Mouse (Mus musculus) stomach, postnatal 0 days (tissue): ENCODE results near the gene Rfc4. TPM values are rescaled to one million over a fixed set of nuclear protein-coding genes. Genes with fewer than 3 reads are reported as not detected.
"Not testable (repeated sequence)": the region's sequence is repeated elsewhere in the genome, so short reads cannot be mapped to it uniquely, and the experiment has no call there.

Source experiments
- ATAC-seq: fragments of 200-750 bp; cut with Nextera tagmentation; 2 replicates; pipeline ENCODE4 v1.8.0; 2017; ENCODE audit not compliant: low FRiP score, low TSS enrichment
- DNase-seq: peaks from one replicate; pipeline ENCODE4 v3.0.0-alpha.2; 2016; ENCODE audit warnings: low spot score
- H3K27ac ChIP-seq: fragments of 300-500 bp; sonication (generic); replicated peaks from 2 replicates; pipeline ENCODE4 v1.5.1; 2014; ENCODE audit warnings: mild to moderate bottlenecking, control low read depth
- H3K27me3 ChIP-seq: fragments of 300-500 bp; sonication (generic); 2 replicates; pipeline ENCODE4 v1.6.1; 2014; ENCODE audit warnings: low read length; ENCODE audit not compliant: control insufficient read depth, insufficient read depth
- H3K36me3 ChIP-seq: fragments of 300-500 bp; sonication (generic); 2 replicates; pipeline ENCODE4 v1.6.1; 2014; ENCODE audit warnings: low read length, mixed read lengths; ENCODE audit not compliant: control insufficient read depth, insufficient read depth
- H3K4me1 ChIP-seq: fragments of 300-500 bp; sonication (generic); replicated peaks from 2 replicates; pipeline ENCODE4 v1.6.1; 2014; ENCODE audit warnings: antibody characterized with exemption; ENCODE audit not compliant: control insufficient read depth, insufficient read depth
- H3K4me2 ChIP-seq: fragments of 300-500 bp; sonication (generic); replicated peaks from 2 replicates; pipeline ENCODE4 v1.6.1; 2014; ENCODE audit warnings: low read depth, mild to moderate bottlenecking, control low read depth, moderate library complexity
- H3K4me3 ChIP-seq: fragments of 300-500 bp; sonication (generic); 2 replicates; pipeline ENCODE4 v1.5.1; 2014; ENCODE audit warnings: low read depth, low read length, control low read depth
- H3K9ac ChIP-seq: fragments of 300-500 bp; sonication (generic); 2 replicates; pipeline ENCODE4 v1.6.1; 2014; ENCODE audit warnings: mild to moderate bottlenecking, low read length, control low read depth, mixed read lengths
- H3K9me3 ChIP-seq: fragments of 300-500 bp; sonication (generic); 2 replicates; pipeline ENCODE4 v1.6.1; 2016; ENCODE audit warnings: low read length; ENCODE audit not compliant: control insufficient read depth
- CTCF ChIP-seq: IDR thresholded peaks from 2 replicates; pipeline ENCODE4 v1.5.1; 2016; ENCODE audit warnings: antibody characterized with exemption, low read depth, mild to moderate bottlenecking, moderate library complexity
- EP300 ChIP-seq: optimal IDR thresholded peaks from 2 replicates; pipeline ENCODE3; 2016; ENCODE audit warnings: antibody characterized with exemption
- WGBS: fragments of 180-500 bp; shearing (Covaris S2); extraction: QIAGEN DNeasy Blood & Tissue Kit; methylation state at CpG from one replicate; pipeline ENCODE4 v1.1.7; 2014; 5-methylcytosine and 5-hydroxymethylcytosine counted together
- microRNA-seq: library from miRNA; unstranded; fragments of <30 nt; microRNA quantifications from one replicate; pipeline ENCODE4, GENCODE M21; 2016
- polyA plus RNA-seq: library from polyadenylated mRNA; unstranded; fragments of >200 nt; fragmentation: Nextera tagmentation; extraction: Ambion mirVana; gene quantifications from 2 replicates; pipeline ENCODE4 v1.2.1, GENCODE M21; 2015

Gene Rfc4
- polyA plus RNA-seq, 1 experiment from 2014 or later = 38.0 TPM

DNA sequence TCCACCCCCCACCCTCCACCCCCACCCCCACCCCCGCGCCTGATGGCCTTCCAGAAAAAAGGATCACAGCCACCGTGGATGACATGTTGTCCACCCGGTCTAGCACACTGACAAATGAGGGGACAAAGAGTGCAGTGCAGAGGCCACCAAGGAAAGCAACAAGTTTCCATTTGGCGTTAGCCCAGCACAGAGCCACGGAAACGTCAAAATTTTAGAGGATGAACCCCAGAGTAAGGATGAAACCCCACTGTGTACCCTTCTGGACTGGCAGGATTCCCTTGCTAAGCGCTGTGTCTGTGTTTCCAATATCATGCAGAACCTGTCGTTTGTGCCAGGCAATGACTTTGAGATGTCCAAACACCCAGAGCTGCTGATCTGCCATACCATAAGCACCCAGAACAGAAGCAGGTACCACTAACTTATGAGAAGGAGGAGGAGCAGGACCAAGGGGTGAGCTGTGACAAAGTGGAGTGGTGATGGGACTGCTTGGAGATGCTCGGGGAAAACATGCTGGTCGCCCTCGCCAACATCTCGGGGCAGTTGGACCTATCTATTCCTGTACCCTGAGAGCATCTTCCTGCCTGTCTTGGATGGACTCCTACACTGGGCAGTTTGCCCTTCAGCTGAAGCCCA, 34.1 kb downstream of the Rfc4 start:
- DNase-seq (no peak), ATAC-seq (no peak)
- H3K27ac ChIP-seq = no peak overlapping the region
- H3K9me3 ChIP-seq = no peaks in the 10 kb centered on the region
- H3K4me2 ChIP-seq = no peak overlapping the region
- no peak overlapping the region for H3K9ac ChIP-seq
- H3K36me3 ChIP-seq = no peaks in the 10 kb centered on the region
- TF ChIP-seq EP300 (no peak), CTCF (no peak)
- H3K27me3 ChIP-seq = no peaks in the 10 kb centered on the region
- H3K4me3 ChIP-seq = no peak overlapping the region
- H3K4me1 ChIP-seq = no peaks in the 10 kb centered on the region
- 81% methylated on average over 11 of the region's 13 CpGs for WGBS

DNA sequence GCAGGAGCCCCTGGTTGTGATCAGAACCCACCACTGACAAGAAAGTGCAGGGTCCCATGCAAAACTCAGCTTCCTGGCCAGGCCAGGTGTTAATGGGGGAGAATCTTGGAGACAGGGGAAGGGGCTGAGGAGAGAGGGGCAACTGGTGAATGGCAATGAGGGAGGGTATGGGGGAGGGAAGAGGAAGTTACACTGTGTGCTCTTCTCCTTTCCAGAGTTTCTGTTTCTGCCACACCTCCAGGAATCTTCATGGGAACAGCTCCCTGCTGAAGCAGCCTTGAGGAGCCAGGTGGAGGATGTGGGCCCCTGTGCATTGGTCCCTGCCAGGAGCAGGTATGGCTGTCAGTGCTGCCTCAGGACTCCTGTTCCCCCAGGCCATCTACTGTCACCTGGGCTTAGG, 36.2 kb downstream of the Rfc4 start:
- ATAC-seq, H3K36me3 ChIP-seq, DNase-seq, H3K4me1 ChIP-seq, H3K9me3 ChIP-seq, H3K9ac ChIP-seq, H3K4me3 ChIP-seq, H3K27me3 ChIP-seq, H3K27ac ChIP-seq, H3K4me2 ChIP-seq: not testable (repeated sequence)

DNA sequence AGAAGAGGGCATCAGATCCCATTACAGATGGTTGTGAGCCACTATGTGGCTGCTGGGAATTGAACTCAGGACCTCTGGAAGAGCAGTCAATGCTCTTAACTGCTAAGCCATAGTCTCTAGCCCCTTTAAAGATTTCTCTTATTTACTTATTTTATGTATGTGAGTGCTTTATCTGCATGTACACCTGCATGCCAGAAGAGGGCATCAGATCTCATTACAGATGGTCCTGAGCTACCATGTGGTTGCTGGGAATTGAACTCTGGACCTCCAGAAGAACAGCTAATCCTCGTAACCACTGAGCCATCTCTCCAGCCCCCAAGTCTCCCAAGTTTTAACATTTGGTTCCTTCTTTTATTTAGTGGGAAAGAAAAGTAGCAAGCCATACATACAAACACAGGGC, 39.0 kb downstream of the Rfc4 start:
- H3K4me3 ChIP-seq, DNase-seq, H3K4me1 ChIP-seq, ATAC-seq, H3K27ac ChIP-seq, H3K9me3 ChIP-seq, H3K27me3 ChIP-seq, H3K9ac ChIP-seq, H3K36me3 ChIP-seq, H3K4me2 ChIP-seq: not testable (repeated sequence)
- TF ChIP-seq CTCF = peak; percentile 50
- WGBS = 100% methylated on average over 1 of the region's 1 CpGs

DNA sequence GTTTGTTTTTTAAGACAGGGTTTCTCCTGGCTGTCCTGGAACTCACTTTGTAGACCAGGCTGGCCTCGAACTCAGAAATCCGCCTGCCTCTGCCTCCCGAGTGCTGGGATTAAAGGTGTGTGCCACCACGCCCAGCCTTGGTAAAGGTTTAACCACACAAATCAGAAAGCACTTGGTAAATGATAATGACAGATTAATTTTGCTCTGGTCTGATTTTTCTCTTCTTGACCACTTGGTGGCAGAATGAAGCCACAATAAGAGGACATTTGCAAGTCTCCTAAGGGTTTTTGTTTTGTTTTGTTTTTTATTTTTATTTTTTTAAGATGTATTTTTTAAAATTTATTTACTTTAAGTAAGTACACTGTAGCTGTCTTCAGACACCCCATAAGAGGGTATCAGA, 39.8 kb downstream of the Rfc4 start:
- H3K4me2 ChIP-seq, H3K27ac ChIP-seq, DNase-seq, H3K9me3 ChIP-seq, H3K4me3 ChIP-seq, H3K36me3 ChIP-seq, H3K27me3 ChIP-seq, H3K4me1 ChIP-seq, H3K9ac ChIP-seq: not testable (repeated sequence)
- ATAC-seq = peak; percentile 38; the same call in 1 of the 2 replicates
- peak; percentile 73 for TF ChIP-seq CTCF
- WGBS = 29% methylated on average over 4 of the region's 4 CpGs

DNA sequence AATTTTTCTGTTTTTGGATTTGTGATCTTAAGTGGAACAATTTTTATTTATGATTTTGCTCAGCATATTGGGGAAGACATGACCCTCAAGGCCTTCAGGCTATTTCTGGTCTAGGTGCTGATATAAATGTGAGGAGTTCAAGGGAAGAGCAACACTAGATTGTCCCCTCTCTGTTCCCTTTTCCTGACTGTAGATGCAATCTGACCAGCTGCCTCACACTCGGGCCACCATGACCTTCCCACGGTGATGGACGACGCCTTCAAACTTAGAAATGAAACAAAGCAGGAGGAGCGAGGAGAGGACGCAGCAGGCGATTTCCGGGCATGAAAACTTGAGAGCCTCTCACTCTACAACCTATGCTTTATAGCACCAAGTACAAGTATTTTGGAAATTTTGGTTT, 40.4 kb downstream of the Rfc4 start:
- not testable (repeated sequence) for ATAC-seq, H3K4me1 ChIP-seq, H3K27ac ChIP-seq, H3K9ac ChIP-seq, H3K36me3 ChIP-seq, H3K4me2 ChIP-seq, H3K4me3 ChIP-seq, H3K27me3 ChIP-seq, H3K9me3 ChIP-seq, DNase-seq
- 63% methylated on average over 8 of the region's 8 CpGs for WGBS

DNA sequence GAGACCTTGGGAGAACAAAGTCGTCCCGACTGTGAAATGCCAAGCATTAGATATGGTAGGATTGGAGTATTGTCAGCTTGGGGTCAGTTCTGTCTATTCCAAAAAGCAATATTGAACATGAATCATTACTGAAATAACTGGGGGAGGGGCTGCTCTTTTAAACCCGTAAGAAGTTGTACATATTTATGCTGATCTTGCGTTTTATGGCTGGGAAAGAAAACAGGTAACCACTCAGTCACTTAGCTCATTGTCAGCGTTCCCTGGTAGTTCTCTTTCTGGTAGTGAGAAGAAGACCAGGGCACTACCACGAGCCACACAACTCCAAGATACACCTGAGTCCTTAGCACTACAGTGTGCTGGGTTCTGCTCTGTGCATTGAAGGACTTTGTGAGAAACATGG, 50.0 kb downstream of the Rfc4 start:
- not testable (repeated sequence) for H3K27ac ChIP-seq, H3K36me3 ChIP-seq, H3K4me1 ChIP-seq, H3K4me3 ChIP-seq, H3K9ac ChIP-seq, DNase-seq, H3K4me2 ChIP-seq, H3K27me3 ChIP-seq, H3K9me3 ChIP-seq, ATAC-seq
- 82% methylated on average over 6 of the region's 6 CpGs for WGBS

Small RNAs within 50 kb of the gene (microRNA-seq; reads per million reads assigned to microRNA genes)
- gene Gm49346 = not detected

Other genes starting within 250 kb of the Rfc4 start
- 29.1 and 50.8 TPM in 2 replicates for gene Ahsg, start 236.5 kb downstream of the Rfc4 start, polyA plus RNA-seq
- 72.3 and 73.2 TPM in 2 replicates for gene Fetub, start 209.4 kb downstream of the Rfc4 start, polyA plus RNA-seq
- gene Hrg, start 176.7 kb downstream of the Rfc4 start, polyA plus RNA-seq = 0.28 and 0.56 TPM in 2 replicates
- gene Kng2, start 98.3 kb downstream of the Rfc4 start, polyA plus RNA-seq = 0.96 and 1.1 TPM in 2 replicates
- 4.3 and 10.5 TPM in 2 replicates for gene Kng1, start 69.9 kb downstream of the Rfc4 start, polyA plus RNA-seq
- 99.0 and 107 TPM in 2 replicates for gene Eif4a2, start 20.3 kb downstream of the Rfc4 start, polyA plus RNA-seq
- not detected in 2 replicates for gene Adipoq, start 18.8 kb upstream of the Rfc4 start, polyA plus RNA-seq
- 7.7 and 7.9 TPM in 2 replicates for gene St6gal1, start 97.0 kb upstream of the Rfc4 start, polyA plus RNA-seq